Mouse (Mus musculus) liver, postnatal 0 days (tissue): Measurements from ENCODE around the gene Rhox12. TPM values are rescaled to one million over a fixed set of nuclear protein-coding genes. Genes with fewer than 3 reads are reported as not detected.

ENCODE experiments used
- ATAC-seq: fragments of 200-750 bp; cut with Nextera tagmentation; 2 replicates; pipeline ENCODE4 v1.8.0; 2017; ENCODE audit warnings: mild to moderate bottlenecking, moderate library complexity
- DNase-seq: peaks from one replicate; pipeline ENCODE4 v3.0.0-alpha.2; 2016
- H3K27ac ChIP-seq: fragments of 300-500 bp; sonication (generic); 2 replicates; pipeline ENCODE4 v1.5.1; 2014; ENCODE audit warnings: antibody characterized with exemption, moderate library complexity, mild to moderate bottlenecking, low read depth
- H3K27me3 ChIP-seq: fragments of 300-500 bp; sonication (generic); 2 replicates; pipeline ENCODE4 v1.6.1; 2014; ENCODE audit warnings: low read length, control low read depth, mixed read lengths; ENCODE audit not compliant: insufficient read depth
- H3K36me3 ChIP-seq: fragments of 300-500 bp; sonication (generic); replicated peaks from 2 replicates; pipeline ENCODE4 v1.6.1; 2014; ENCODE audit warnings: mild to moderate bottlenecking, control low read depth, low read length, moderate library complexity, mixed read lengths; ENCODE audit not compliant: insufficient read depth
- H3K4me1 ChIP-seq: fragments of 300-500 bp; sonication (generic); 2 replicates; pipeline ENCODE4 v1.6.1; 2014; ENCODE audit warnings: antibody characterized with exemption, mild to moderate bottlenecking, control low read depth; ENCODE audit not compliant: insufficient read depth
- H3K4me2 ChIP-seq: fragments of 300-500 bp; sonication (generic); 2 replicates; pipeline ENCODE4 v1.6.1; 2014; ENCODE audit warnings: low read depth, mild to moderate bottlenecking, low read length, moderate library complexity, mixed read lengths
- H3K4me3 ChIP-seq: fragments of 300-500 bp; sonication (generic); 2 replicates; pipeline ENCODE4 v1.5.1; 2014; ENCODE audit warnings: low read depth, low read length
- H3K9ac ChIP-seq: fragments of 300-500 bp; sonication (generic); replicated peaks from 2 replicates; pipeline ENCODE4 v1.6.1; 2014; ENCODE audit warnings: mild to moderate bottlenecking, moderate library complexity
- H3K9me3 ChIP-seq: fragments of 300-500 bp; sonication (generic); 2 replicates; pipeline ENCODE4 v1.6.1; 2016; ENCODE audit warnings: mild to moderate bottlenecking, control low read depth, low read length, mixed read lengths
- CTCF ChIP-seq: sonication (generic); IDR thresholded peaks from 2 replicates; pipeline ENCODE4 v1.5.1; 2016; ENCODE audit warnings: antibody characterized with exemption, low read depth
- EP300 ChIP-seq: IDR thresholded peaks from 2 replicates; pipeline ENCODE4 v1.6.1; 2016; ENCODE audit warnings: antibody characterized with exemption, low read depth, mild to moderate bottlenecking
- WGBS: fragments of 180-500 bp; shearing (Covaris S2); extraction: QIAGEN DNeasy Blood & Tissue Kit; methylation state at CpG from one replicate; pipeline ENCODE4 v1.1.7; 2014; ENCODE audit not compliant: insufficient replicate concordance; 5-methylcytosine and 5-hydroxymethylcytosine counted together
- polyA plus RNA-seq: library from polyadenylated mRNA; unstranded; fragments of >200 nt; fragmentation: Nextera tagmentation; extraction: Ambion mirVana; gene quantifications from 2 replicates; pipeline ENCODE4 v1.2.1, GENCODE M21; 2015

Rhox12 gene
- polyA plus RNA-seq: not detected in 2 replicates

- 63% methylated on average over 4 of the region's 4 CpGs for WGBS
- Histone ChIP-seq H3K36me3 (no peaks in the 10 kb centered on the region), H3K9ac (no peak within 1 kb of the TSS), H3K4me1 (no peaks in the 10 kb centered on the region), H3K9me3 (no peaks in the 10 kb centered on the region), H3K27ac (no peak within 1 kb of the TSS), H3K4me3 (no peak within 1 kb of the TSS), H3K27me3 (no peaks in the 10 kb centered on the region), H3K4me2 (no peak within 1 kb of the TSS)
- TF ChIP-seq EP300 (no peak), CTCF (no peak)
- ATAC-seq (no peak), DNase-seq (no peak)
These were observed at the start of gene Rhox12 for GRCm38 (mm10) chrX:38110807-38111206. TSS of gene Rhox12 (minus strand) at chrX:38110907.

- Histone ChIP-seq H3K9me3 (no peaks in the 10 kb centered on the region), H3K9ac (no peak overlapping the region), H3K4me3 (no peak overlapping the region), H3K36me3 (no peaks in the 10 kb centered on the region), H3K27ac (no peak overlapping the region), H3K4me2 (no peak overlapping the region), H3K4me1 (no peaks in the 10 kb centered on the region), H3K27me3 (no peaks in the 10 kb centered on the region)
- ATAC-seq: no peak
- no peak for DNase-seq
- peak; percentile 19; the same call in 1 of the 2 replicates for TF ChIP-seq CTCF
- no peak for TF ChIP-seq EP300
- 32% methylated on average over 1 of the region's 1 CpGs for WGBS
These were observed 48.4 kb upstream of the Rhox12 start for GRCm38 (mm10) chrX:38159097-38159496.

- H3K4me1 ChIP-seq: no peaks in the 10 kb centered on the region
- ATAC-seq (no peak), DNase-seq (no peak)
- H3K9me3 ChIP-seq: peaks cover 6% of the 10 kb centered on the region; the same call in 1 of the 2 replicates
- no peaks in the 10 kb centered on the region for H3K36me3 ChIP-seq
- H3K4me3 ChIP-seq: no peak overlapping the region
- H3K27me3 ChIP-seq: no peaks in the 10 kb centered on the region
- H3K9ac ChIP-seq: no peak overlapping the region
- H3K4me2 ChIP-seq: no peak overlapping the region
- 84% methylated on average over 34 of the region's 34 CpGs for WGBS
- TF ChIP-seq EP300: no peak
- no peak for TF ChIP-seq CTCF
- H3K27ac ChIP-seq: no peak overlapping the region
These were observed 10.8 kb upstream of the Rhox12 start for GRCm38 (mm10) chrX:38121478-38121877.

DNA sequence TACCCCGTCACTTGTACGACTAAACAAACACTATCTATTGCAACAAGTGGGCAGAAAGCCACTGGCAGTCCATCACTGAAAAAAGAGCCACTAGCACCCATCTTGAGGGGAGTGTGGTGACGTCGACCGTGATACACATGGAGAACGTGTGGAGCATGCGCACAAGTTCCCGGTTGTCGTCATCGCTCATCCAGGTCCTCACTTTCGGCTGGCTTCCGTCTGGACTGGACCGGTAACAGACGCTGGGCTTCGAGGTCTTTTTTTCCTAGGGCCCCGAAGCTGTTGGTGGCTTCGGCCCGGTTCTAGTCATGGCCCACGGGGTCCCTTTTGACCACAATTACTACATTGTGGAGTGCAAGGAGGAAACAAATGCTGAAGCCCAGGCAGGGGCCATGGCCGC, 10.3 kb upstream of the Rhox12 start, which contains the start of gene Rhox13:
TSS of gene Rhox13 (plus strand) at position 238 of the 400 bp plus-strand sequence.
- no peak within 1 kb of the TSS for H3K27ac ChIP-seq
- WGBS: 92% methylated on average over 20 of the region's 20 CpGs
- peaks cover 6% of the 10 kb centered on the region; the same call in 1 of the 2 replicates for H3K9me3 ChIP-seq
- H3K4me3 ChIP-seq: no peak within 1 kb of the TSS
- no peak for ATAC-seq
- H3K36me3 ChIP-seq: no peaks in the 10 kb centered on the region
- no peak for TF ChIP-seq EP300
- TF ChIP-seq CTCF: no peak
- H3K4me1 ChIP-seq: no peaks in the 10 kb centered on the region
- no peak within 1 kb of the TSS for H3K4me2 ChIP-seq
- DNase-seq: no peak
- no peaks in the 10 kb centered on the region for H3K27me3 ChIP-seq
- no peak within 1 kb of the TSS for H3K9ac ChIP-seq

GRCm38 (mm10) chrX:38085041-38085440, 25.7 kb downstream of the Rhox12 start, which contains the start of gene Rhox11:
TSS of gene Rhox11 (minus strand) at chrX:38085141.
- Histone ChIP-seq H3K4me2 (no peak within 1 kb of the TSS), H3K4me3 (no peak within 1 kb of the TSS), H3K9ac (no peak within 1 kb of the TSS), H3K36me3 (no peaks in the 10 kb centered on the region), H3K9me3 (no peaks in the 10 kb centered on the region), H3K27ac (no peak within 1 kb of the TSS), H3K27me3 (0 out of 2 replicates have a peak, but pooled peaks cover 3% of the 10 kb centered on the region), H3K4me1 (no peaks in the 10 kb centered on the region)
- DNase-seq (no peak), ATAC-seq (no peak)
- 76% methylated on average over 9 of the region's 9 CpGs for WGBS
- TF ChIP-seq EP300 (no peak), CTCF (no peak)

- DNase-seq: peak; percentile 45
- H3K4me1 ChIP-seq: no peaks in the 10 kb centered on the region
- 0 out of 2 replicates have a peak, but pooled peaks cover 3% of the 10 kb centered on the region for H3K27me3 ChIP-seq
- H3K27ac ChIP-seq: no peak overlapping the region
- no peak for ATAC-seq
- no peaks in the 10 kb centered on the region for H3K36me3 ChIP-seq
- TF ChIP-seq EP300 (no peak), CTCF (peak; percentile 67)
- no peaks in the 10 kb centered on the region for H3K9me3 ChIP-seq
- no peak overlapping the region for H3K4me2 ChIP-seq
- H3K4me3 ChIP-seq: no peak overlapping the region
- H3K9ac ChIP-seq: no peak overlapping the region
- WGBS: 23% methylated on average over 12 of the region's 12 CpGs
These were observed 26.5 kb downstream of the Rhox12 start for GRCm38 (mm10) chrX:38084226-38084625.

GRCm38 (mm10) chrX:38066175-38066574, 44.5 kb downstream of the Rhox12 start, which contains the start of gene Rhox10:
TSS of gene Rhox10 (plus strand) at chrX:38066475.
- Histone ChIP-seq H3K27me3 (no peaks in the 10 kb centered on the region), H3K27ac (no peak within 1 kb of the TSS), H3K36me3 (no peaks in the 10 kb centered on the region), H3K9me3 (no peaks in the 10 kb centered on the region), H3K4me1 (no peaks in the 10 kb centered on the region), H3K4me3 (no peak within 1 kb of the TSS), H3K9ac (no peak within 1 kb of the TSS), H3K4me2 (no peak within 1 kb of the TSS)
- WGBS: 82% methylated on average over 11 of the region's 11 CpGs
- TF ChIP-seq CTCF (no peak), EP300 (no peak)
- no peak for ATAC-seq
- DNase-seq: no peak
